Mouse (Mus musculus) stomach, postnatal 0 days (tissue): ENCODE measurements around the gene Rdh12. TPM values are rescaled to one million over a fixed set of nuclear protein-coding genes. Genes with fewer than 3 reads are reported as not detected.

Source experiments
- ATAC-seq: fragments of 200-750 bp; cut with Nextera tagmentation; 2 replicates; pipeline ENCODE4 v1.8.0; 2017; ENCODE audit not compliant: low FRiP score, low TSS enrichment
- DNase-seq: peaks from one replicate; pipeline ENCODE4 v3.0.0-alpha.2; 2016; ENCODE audit warnings: low spot score
- H3K27ac ChIP-seq: fragments of 300-500 bp; sonication (generic); replicated peaks from 2 replicates; pipeline ENCODE4 v1.5.1; 2014; ENCODE audit warnings: mild to moderate bottlenecking, control low read depth
- H3K27me3 ChIP-seq: fragments of 300-500 bp; sonication (generic); 2 replicates; pipeline ENCODE4 v1.6.1; 2014; ENCODE audit warnings: low read length; ENCODE audit not compliant: control insufficient read depth, insufficient read depth
- H3K36me3 ChIP-seq: fragments of 300-500 bp; sonication (generic); 2 replicates; pipeline ENCODE4 v1.6.1; 2014; ENCODE audit warnings: low read length, mixed read lengths; ENCODE audit not compliant: control insufficient read depth, insufficient read depth
- H3K4me1 ChIP-seq: fragments of 300-500 bp; sonication (generic); replicated peaks from 2 replicates; pipeline ENCODE4 v1.6.1; 2014; ENCODE audit warnings: antibody characterized with exemption; ENCODE audit not compliant: control insufficient read depth, insufficient read depth
- H3K4me2 ChIP-seq: fragments of 300-500 bp; sonication (generic); replicated peaks from 2 replicates; pipeline ENCODE4 v1.6.1; 2014; ENCODE audit warnings: low read depth, mild to moderate bottlenecking, control low read depth, moderate library complexity
- H3K4me3 ChIP-seq: fragments of 300-500 bp; sonication (generic); 2 replicates; pipeline ENCODE4 v1.5.1; 2014; ENCODE audit warnings: low read depth, low read length, control low read depth
- H3K9ac ChIP-seq: fragments of 300-500 bp; sonication (generic); 2 replicates; pipeline ENCODE4 v1.6.1; 2014; ENCODE audit warnings: mild to moderate bottlenecking, low read length, control low read depth, mixed read lengths
- H3K9me3 ChIP-seq: fragments of 300-500 bp; sonication (generic); 2 replicates; pipeline ENCODE4 v1.6.1; 2016; ENCODE audit warnings: low read length; ENCODE audit not compliant: control insufficient read depth
- CTCF ChIP-seq: IDR thresholded peaks from 2 replicates; pipeline ENCODE4 v1.5.1; 2016; ENCODE audit warnings: antibody characterized with exemption, low read depth, mild to moderate bottlenecking, moderate library complexity
- EP300 ChIP-seq: optimal IDR thresholded peaks from 2 replicates; pipeline ENCODE3; 2016; ENCODE audit warnings: antibody characterized with exemption
- WGBS: fragments of 180-500 bp; shearing (Covaris S2); extraction: QIAGEN DNeasy Blood & Tissue Kit; methylation state at CpG from one replicate; pipeline ENCODE4 v1.1.7; 2014; 5-methylcytosine and 5-hydroxymethylcytosine counted together
- polyA plus RNA-seq: library from polyadenylated mRNA; unstranded; fragments of >200 nt; fragmentation: Nextera tagmentation; extraction: Ambion mirVana; gene quantifications from 2 replicates; pipeline ENCODE4 v1.2.1, GENCODE M21; 2015

The Rdh12 gene
- polyA plus RNA-seq, 1 experiment from 2014 or later: 78.8 TPM

- H3K4me2 ChIP-seq: no peak overlapping the region
- no peak for DNase-seq
- H3K4me3 ChIP-seq: no peak overlapping the region
- 38% methylated on average over 5 of the region's 5 CpGs for WGBS
- no peaks in the 10 kb centered on the region for H3K9me3 ChIP-seq
- H3K4me1 ChIP-seq: no peaks in the 10 kb centered on the region
- no peak for ATAC-seq
- TF ChIP-seq CTCF: no peak
- no peak for TF ChIP-seq EP300
- H3K27me3 ChIP-seq: no peaks in the 10 kb centered on the region
- no peak overlapping the region for H3K9ac ChIP-seq
- no peaks in the 10 kb centered on the region for H3K36me3 ChIP-seq
- no peak overlapping the region for H3K27ac ChIP-seq
Measured at GRCm38 (mm10) chr12:79217511-79217910, 8.8 kb downstream of the Rdh12 start.

GRCm38 (mm10) chr12:79235485-79236080 lies 26.9 kb downstream of the Rdh12 start:
- Histone ChIP-seq H3K27me3 (no peaks in the 10 kb centered on the region), H3K9ac (no peak overlapping the region), H3K27ac (no peak overlapping the region), H3K4me3 (no peak overlapping the region), H3K4me2 (no peak overlapping the region), H3K4me1 (no peaks in the 10 kb centered on the region), H3K36me3 (peaks cover 27% of the 10 kb centered on the region), H3K9me3 (no peaks in the 10 kb centered on the region)
- 78% methylated on average over 11 of the region's 11 CpGs for WGBS
- DNase-seq (no peak), ATAC-seq (no peak)
- no peak for TF ChIP-seq CTCF
- no peak for TF ChIP-seq EP300

GRCm38 (mm10) chr12:79241985-79242384 lies 33.3 kb downstream of the Rdh12 start:
- 39% methylated on average over 2 of the region's 2 CpGs for WGBS
- Histone ChIP-seq H3K9me3 (no peaks in the 10 kb centered on the region), H3K4me2 (no peak overlapping the region), H3K4me3 (no peak overlapping the region), H3K36me3 (peaks cover 52% of the 10 kb centered on the region), H3K9ac (no peak overlapping the region), H3K4me1 (no peaks in the 10 kb centered on the region), H3K27ac (no peak overlapping the region), H3K27me3 (no peaks in the 10 kb centered on the region)
- DNase-seq (no peak), ATAC-seq (no peak)
- TF ChIP-seq EP300 (no peak), CTCF (no peak)

- H3K9me3 ChIP-seq: no peaks in the 10 kb centered on the region
- H3K27ac ChIP-seq: no peak overlapping the region
- peaks cover 44% of the 10 kb centered on the region for H3K36me3 ChIP-seq
- DNase-seq: no peak
- no peak overlapping the region for H3K4me3 ChIP-seq
- no peaks in the 10 kb centered on the region for H3K27me3 ChIP-seq
- no peak overlapping the region for H3K9ac ChIP-seq
- no peaks in the 10 kb centered on the region for H3K4me1 ChIP-seq
- ATAC-seq: no peak
- no peak overlapping the region for H3K4me2 ChIP-seq
- 69% methylated on average over 6 of the region's 6 CpGs for WGBS
- TF ChIP-seq EP300: no peak
- no peak for TF ChIP-seq CTCF
Measured at GRCm38 (mm10) chr12:79242921-79243320, 34.2 kb downstream of the Rdh12 start.

- H3K27me3 ChIP-seq: no peaks in the 10 kb centered on the region
- no peaks in the 10 kb centered on the region for H3K4me1 ChIP-seq
- TF ChIP-seq EP300: peak; percentile 88
- no peak for TF ChIP-seq CTCF
- DNase-seq (no peak), ATAC-seq (peak; percentile 74)
- no peaks in the 10 kb centered on the region for H3K9me3 ChIP-seq
- no peak overlapping the region for H3K4me2 ChIP-seq
- H3K27ac ChIP-seq: peak overlapping the region; percentile 35; the same call in 1 of the 2 replicates
- H3K36me3 ChIP-seq: peaks cover 43% of the 10 kb centered on the region
- H3K4me3 ChIP-seq: no peak overlapping the region
- no peak overlapping the region for H3K9ac ChIP-seq
- 79% methylated on average over 3 of the region's 3 CpGs for WGBS
Measured at GRCm38 (mm10) chr12:79248110-79248509, 39.4 kb downstream of the Rdh12 start.

- TF ChIP-seq EP300 (no peak), CTCF (no peak)
- H3K4me3 ChIP-seq: no peak overlapping the region
- H3K27ac ChIP-seq: no peak overlapping the region
- ATAC-seq: no peak
- no peak overlapping the region for H3K4me2 ChIP-seq
- no peaks in the 10 kb centered on the region for H3K9me3 ChIP-seq
- no peaks in the 10 kb centered on the region for H3K27me3 ChIP-seq
- H3K4me1 ChIP-seq: no peaks in the 10 kb centered on the region
- WGBS: 90% methylated on average over 9 of the region's 9 CpGs
- peaks cover 22% of the 10 kb centered on the region for H3K36me3 ChIP-seq
- DNase-seq: no peak
- H3K9ac ChIP-seq: no peak overlapping the region
Measured at GRCm38 (mm10) chr12:79253294-79254053, 44.8 kb downstream of the Rdh12 start.
